In the genomic region with DNA sequence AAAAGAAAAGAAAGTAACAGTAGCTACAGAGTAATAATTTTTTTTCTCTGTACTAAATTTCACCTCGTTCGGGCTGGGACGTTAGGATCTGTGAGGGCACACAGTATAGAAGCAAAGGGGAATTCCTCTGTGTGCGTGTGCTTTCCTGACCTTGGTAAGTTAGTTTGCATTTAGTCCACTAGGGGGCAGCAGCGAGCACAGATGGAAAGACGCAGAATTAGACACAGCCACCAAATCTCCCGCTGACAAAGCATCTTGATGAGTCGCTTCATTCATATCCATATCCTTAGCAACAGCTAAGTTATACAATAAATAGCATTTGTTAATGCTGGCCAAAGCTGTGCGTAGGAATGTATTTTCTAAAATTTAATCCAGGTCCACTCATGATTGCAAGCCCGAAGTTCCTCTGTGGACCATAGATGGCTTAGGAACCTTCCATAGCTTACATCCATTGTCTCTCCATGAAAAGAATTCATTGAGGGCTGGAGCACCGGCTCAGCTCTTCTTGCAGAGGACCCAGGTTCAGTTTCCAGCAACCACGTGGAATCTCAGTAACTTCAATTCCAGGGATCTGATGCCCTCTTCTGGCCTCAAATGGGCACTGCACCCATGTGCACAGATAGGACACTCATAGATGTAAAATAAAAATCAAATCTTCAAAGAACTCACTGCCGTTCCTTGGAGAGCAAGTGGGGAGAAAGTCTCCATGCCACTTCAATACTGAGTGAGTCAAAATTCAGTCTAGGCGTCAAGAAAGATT, we compare ENCODE assay signal across 7 mouse cellular contexts. TPM values are rescaled to one million over a fixed set of nuclear protein-coding genes. Genes with fewer than 3 reads are reported as not detected.
A peak's percentile ranks its signal among the peaks of the same experiment; 100 is the strongest.
DNase-seq lines count a peak whose midpoint lies in the region; ATAC-seq and TF ChIP-seq lines count a peak whose summit lies in the region.

No protein-coding gene starts in this region.

- H3K36me3 ChIP-seq in kidney, postnatal 0 days (ENCODE audit: insufficient read depth, low read length), result no peaks in the 10 kb centered on the region
- no peaks in the 10 kb centered on the region for H3K36me3 ChIP-seq in kidney, embryonic 15.5 days
- peaks cover 67% of the 10 kb centered on the region for H3K36me3 ChIP-seq in E14TG2a.4 (ENCODE audit: insufficient read depth, low read length)

- no peak for ATAC-seq in kidney, postnatal 0 days (replicated peaks; ENCODE audit: low FRiP score, low read depth)
- no peak for ATAC-seq in kidney, embryonic 15.5 days (replicated peaks; ENCODE audit: low FRiP score)
- ATAC-seq in common myeloid progenitor, adult 5-6 weeks (replicated peaks; ENCODE audit: low read depth, poor library complexity, severe bottlenecking), result peak; percentile 65; the same call in 1 of the 2 replicates
- ATAC-seq in megakaryocyte progenitor cell, adult 5-6 weeks (replicated peaks; ENCODE audit: poor library complexity), result peak; percentile 86

- H3K4me3 ChIP-seq in kidney, postnatal 0 days (replicated peaks; ENCODE audit: low read depth, low read length), result no peak overlapping the region
- H3K4me3 ChIP-seq in kidney, embryonic 15.5 days (replicated peaks), result no peak overlapping the region
- no peak overlapping the region for H3K4me3 ChIP-seq in E14TG2a.4 (replicated peaks; ENCODE audit: low read length)

- no peak overlapping the region for H3K4me2 ChIP-seq in kidney, postnatal 0 days (ENCODE audit: low read length)
- no peak overlapping the region for H3K4me2 ChIP-seq in kidney, embryonic 15.5 days

- no peak overlapping the region for H3K27ac ChIP-seq in kidney, postnatal 0 days
- H3K27ac ChIP-seq in kidney, embryonic 15.5 days, result no peak overlapping the region

- no peaks in the 10 kb centered on the region for H3K4me1 ChIP-seq in kidney, postnatal 0 days (replicated peaks; ENCODE audit: insufficient read depth, low read length)
- peaks cover 7% of the 10 kb centered on the region; the same call in 1 of the 2 replicates for H3K4me1 ChIP-seq in kidney, embryonic 15.5 days
- peaks cover 33% of the 10 kb centered on the region for H3K4me1 ChIP-seq in E14TG2a.4 (replicated peaks; ENCODE audit: low read depth, low read length)

- H3K27me3 ChIP-seq in kidney, postnatal 0 days (ENCODE audit: insufficient read depth, low read length), result no peaks in the 10 kb centered on the region
- H3K27me3 ChIP-seq in kidney, embryonic 15.5 days, result no peaks in the 10 kb centered on the region
- no peaks in the 10 kb centered on the region for H3K27me3 ChIP-seq in E14TG2a.4 (ENCODE audit: insufficient read depth, low read length)

- peak; percentile 63 for TF ChIP-seq CTCF in kidney, postnatal 0 days (IDR thresholded peaks at IDR 0.05; ENCODE audit: low read depth)
- TF ChIP-seq CTCF in E14TG2a.4 (conservative IDR thresholded peaks at IDR 0.05; ENCODE audit: low read length), result peak; percentile 49

- WGBS in kidney, postnatal 0 days, result 88% methylated on average over 14 of the region's 14 CpGs
- WGBS in kidney, embryonic 15.5 days, result 89% methylated on average over 14 of the region's 14 CpGs

- peak; percentile 55 for DNase-seq in kidney, postnatal 0 days (ENCODE audit: low spot score)
- peak; percentile 77 for DNase-seq in B cell, adult 2 months
- DNase-seq in cerebellum, adult 18-20 months, result no peak

- H3K9ac ChIP-seq in kidney, postnatal 0 days (ENCODE audit: low read depth, low read length), result no peak overlapping the region
- no peak overlapping the region for H3K9ac ChIP-seq in kidney, embryonic 15.5 days

- H3K9me3 ChIP-seq in kidney, postnatal 0 days (replicated peaks; ENCODE audit: low read length), result no peaks in the 10 kb centered on the region
- H3K9me3 ChIP-seq in kidney, embryonic 15.5 days (replicated peaks), result no peaks in the 10 kb centered on the region
- H3K9me3 ChIP-seq in E14TG2a.4 (ENCODE audit: low read length), result peaks cover 22% of the 10 kb centered on the region

RNA-seq across cellular contexts. Expression of a gene that starts 52.8 kb away (rescaled TPM):
- polyA plus RNA-seq in kidney, postnatal 0 days (2015; fragmentation: Nextera tagmentation; extraction: Ambion mirVana), result 5.8 TPM in 2 replicates
- 9.1 and 9.5 TPM in 2 replicates for polyA plus RNA-seq in kidney, embryonic 15.5 days (2015; fragmentation: Nextera tagmentation; extraction: Ambion mirVana)
- 0.78 and 2.7 TPM in 2 replicates for total RNA-seq in common myeloid progenitor, adult 5-6 weeks (2017)
- total RNA-seq in megakaryocyte progenitor cell, adult 5-6 weeks (2015), result 0.27 and 0.29 TPM in 2 replicates
- 1.1 and 1.5 TPM in 2 replicates for total RNA-seq in megakaryocyte progenitor cell, adult 5-6 weeks (2017)

Comparison
In these comparisons a context has a peak if more than half of its experiments do, and no peak if none do; other contexts are left out.
1. ATAC-seq: peak in common myeloid progenitor, adult 5-6 weeks (single experiment) and megakaryocyte progenitor cell, adult 5-6 weeks (single experiment); none in kidney, postnatal 0 days (single experiment) and kidney, embryonic 15.5 days (single experiment).
2. DNase-seq: peak in kidney, postnatal 0 days (single experiment) and B cell, adult 2 months (2 of 2); none in cerebellum, adult 18-20 months (0 of 2).